Mouse (Mus musculus) midbrain, postnatal 0 days (tissue): Measurements from ENCODE around the gene Leng8. TPM values are rescaled to one million over a fixed set of nuclear protein-coding genes. Genes with fewer than 3 reads are reported as not detected.

ENCODE experiments used
- ATAC-seq: fragments of 200-750 bp; cut with Nextera tagmentation; 2 replicates; pipeline ENCODE4 v1.8.0; 2017; ENCODE audit warnings: moderate number of reproducible peaks, mild to moderate bottlenecking, moderate TSS enrichment, moderate library complexity; ENCODE audit not compliant: low FRiP score
- DNase-seq: peaks from one replicate; pipeline ENCODE4 v3.0.0-alpha.2; 2015; ENCODE audit warnings: low spot score
- H3K27ac ChIP-seq: fragments of 300-500 bp; sonication (generic); 2 replicates; pipeline ENCODE4 v1.5.1; 2014; ENCODE audit warnings: low read depth, mild to moderate bottlenecking, low read length, mixed read lengths
- H3K27me3 ChIP-seq: fragments of 300-500 bp; sonication (generic); 2 replicates; pipeline ENCODE4 v1.6.1; 2014; ENCODE audit warnings: low read length, control low read depth, mixed read lengths; ENCODE audit not compliant: insufficient read depth
- H3K36me3 ChIP-seq: fragments of 300-500 bp; sonication (generic); 2 replicates; pipeline ENCODE4 v1.6.1; 2014; ENCODE audit warnings: low read length, control low read depth, mixed read lengths; ENCODE audit not compliant: insufficient read depth
- H3K4me1 ChIP-seq: fragments of 300-500 bp; sonication (generic); 2 replicates; pipeline ENCODE4 v1.6.1; 2014; ENCODE audit warnings: mild to moderate bottlenecking, control low read depth, antibody characterized with exemption, low read length, mixed read lengths; ENCODE audit not compliant: insufficient read depth
- H3K4me2 ChIP-seq: fragments of 300-500 bp; sonication (generic); 2 replicates; pipeline ENCODE4 v1.6.1; 2014; ENCODE audit warnings: low read depth, mild to moderate bottlenecking, low read length, mixed read lengths; ENCODE audit not compliant: poor library complexity, severe bottlenecking
- H3K4me3 ChIP-seq: fragments of 300-500 bp; sonication (generic); 2 replicates; pipeline ENCODE4 v1.5.1; 2014; ENCODE audit warnings: low read depth, mild to moderate bottlenecking, low read length, moderate library complexity
- H3K9ac ChIP-seq: fragments of 300-500 bp; sonication (generic); replicated peaks from 2 replicates; pipeline ENCODE4 v1.6.1; 2014; ENCODE audit warnings: mild to moderate bottlenecking, low read length, moderate library complexity, mixed read lengths; ENCODE audit not compliant: poor library complexity, severe bottlenecking
- H3K9me3 ChIP-seq: fragments of 300-500 bp; sonication (generic); 2 replicates; pipeline ENCODE4 v1.6.1; 2016; ENCODE audit warnings: low read length, control low read depth
- CTCF ChIP-seq: IDR thresholded peaks from 2 replicates; pipeline ENCODE4 v1.5.1; 2016; ENCODE audit warnings: antibody characterized with exemption, mild to moderate bottlenecking
- WGBS: fragments of 180-500 bp; shearing (Covaris S2); extraction: QIAGEN DNeasy Blood & Tissue Kit; methylation state at CpG from one replicate; pipeline ENCODE4 v1.1.7; 2014; 5-methylcytosine and 5-hydroxymethylcytosine counted together
- polyA plus RNA-seq: library from polyadenylated mRNA; unstranded; fragments of >200 nt; fragmentation: Nextera tagmentation; extraction: Ambion mirVana; gene quantifications from 2 replicates; pipeline ENCODE4 v1.2.1, GENCODE M21; 2015
- total RNA-seq: library from RNA; depleted of rRNA; stranded (reverse); fragments of >200 nt; gene quantifications from 2 replicates; pipeline ENCODE4 v1.2.3, GENCODE M21; 2014

The Leng8 gene
- total and polyA plus RNA-seq, 2 experiments from 2014 or later = 64.1 to 176 TPM

DNA sequence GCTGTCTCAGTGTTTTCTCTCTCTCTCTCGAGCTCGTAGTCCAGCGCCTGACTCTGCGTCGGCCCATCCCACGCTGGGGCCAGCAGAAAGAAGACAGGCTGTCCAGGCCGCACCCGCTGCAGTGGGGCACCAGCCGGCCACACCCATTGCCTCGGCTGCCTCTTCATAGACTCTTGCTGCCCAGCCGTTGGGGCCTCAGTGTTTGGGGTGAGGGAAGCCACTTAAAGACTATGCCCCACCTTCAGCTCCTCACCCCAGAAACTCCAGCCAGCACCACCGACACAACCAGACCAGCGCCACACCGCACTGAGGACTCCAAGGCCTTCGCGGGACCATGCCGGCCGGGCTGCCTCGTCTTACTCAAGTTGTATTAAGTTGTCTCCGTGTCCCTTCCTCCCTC, 10.5 kb downstream of the Leng8 start:
- ATAC-seq (no peak), DNase-seq (no peak)
- H3K4me3 ChIP-seq = no peak overlapping the region
- no peak overlapping the region for H3K27ac ChIP-seq
- WGBS = 88% methylated on average over 20 of the region's 20 CpGs
- peaks cover 44% of the 10 kb centered on the region for H3K36me3 ChIP-seq
- H3K4me1 ChIP-seq = no peaks in the 10 kb centered on the region
- no peak overlapping the region for H3K4me2 ChIP-seq
- no peak for TF ChIP-seq CTCF
- H3K9ac ChIP-seq = no peak overlapping the region
- no peaks in the 10 kb centered on the region for H3K9me3 ChIP-seq
- H3K27me3 ChIP-seq = peaks cover 5% of the 10 kb centered on the region; the same call in 1 of the 2 replicates

- Histone ChIP-seq H3K27me3 (peaks cover 5% of the 10 kb centered on the region; the same call in 1 of the 2 replicates), H3K27ac (no peak overlapping the region), H3K4me2 (no peak overlapping the region)
These were observed 11.0 kb downstream of the Leng8 start for GRCm38 (mm10) chr7:4147836-4148235.

GRCm38 (mm10) chr7:4148341-4149208, 11.7 kb downstream of the Leng8 start:
- H3K27me3 ChIP-seq = peaks cover 5% of the 10 kb centered on the region; the same call in 1 of the 2 replicates
- TF ChIP-seq CTCF = no peak
- peak overlapping the region; percentile 84 for H3K9ac ChIP-seq
- ATAC-seq (peak; percentile 38; the same call in 1 of the 2 replicates), DNase-seq (peak; percentile 42)
- peak overlapping the region; percentile 74 for H3K4me3 ChIP-seq
- 27% methylated on average over 18 of the region's 18 CpGs for WGBS
- H3K9me3 ChIP-seq = no peaks in the 10 kb centered on the region
- no peaks in the 10 kb centered on the region for H3K4me1 ChIP-seq
- peaks cover 32% of the 10 kb centered on the region for H3K36me3 ChIP-seq
- peak overlapping the region; percentile 94 for H3K27ac ChIP-seq
- H3K4me2 ChIP-seq = peak overlapping the region; percentile 80

More at GRCm38 (mm10) chr7:4147836-4148235, 11.0 kb downstream of the Leng8 start:
- Histone ChIP-seq H3K9ac (no peak overlapping the region), H3K9me3 (no peaks in the 10 kb centered on the region), H3K4me1 (no peaks in the 10 kb centered on the region), H3K4me3 (no peak overlapping the region), H3K36me3 (peaks cover 39% of the 10 kb centered on the region)
- no peak for TF ChIP-seq CTCF
- no peak for ATAC-seq
- no peak for DNase-seq
- 85% methylated on average over 4 of the region's 4 CpGs for WGBS

DNA sequence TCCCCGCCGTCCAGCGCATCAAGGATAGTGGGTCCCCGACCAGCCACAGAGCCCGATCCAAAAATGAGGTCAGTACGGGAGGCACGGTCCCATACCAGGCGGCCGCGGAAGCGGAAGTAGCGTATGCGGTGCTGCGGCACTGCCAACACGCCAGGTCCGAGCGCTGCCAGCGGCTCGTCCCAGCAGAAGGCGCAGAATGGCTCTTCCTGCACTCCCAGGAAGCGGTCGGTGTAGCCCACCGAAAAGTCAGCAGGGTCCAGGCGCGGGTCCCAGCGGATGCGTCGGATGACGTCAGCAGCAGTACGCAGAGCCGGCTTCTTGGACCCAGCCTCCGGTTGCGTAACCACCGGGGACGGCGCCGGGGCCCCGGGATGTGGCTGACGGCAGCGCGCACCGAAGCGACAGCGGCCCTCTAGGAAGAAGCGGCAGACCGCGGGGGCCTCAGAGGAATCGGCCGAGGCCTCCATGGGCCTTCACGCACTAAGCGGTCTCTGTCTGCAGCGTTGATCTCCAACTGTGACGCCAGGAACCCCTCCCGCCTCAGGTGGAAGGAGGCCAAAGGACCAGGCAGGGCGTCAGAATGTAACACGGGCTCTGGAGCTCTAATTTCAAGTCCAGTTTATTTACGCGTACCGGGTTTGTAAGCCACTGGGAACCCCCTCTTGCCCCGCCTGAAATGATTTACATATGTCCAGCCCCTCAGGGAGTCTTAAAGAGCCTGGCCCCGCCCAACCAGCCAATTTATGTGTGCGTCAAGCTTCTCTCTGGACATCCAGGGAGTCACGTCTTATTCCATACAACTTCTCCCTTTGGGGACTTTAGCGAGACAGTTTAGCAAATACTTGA, 12.6 kb downstream of the Leng8 start:
- TF ChIP-seq CTCF = no peak
- Histone ChIP-seq H3K36me3 (peaks cover 23% of the 10 kb centered on the region), H3K4me2 (peak overlapping the region; percentile 80), H3K9me3 (no peaks in the 10 kb centered on the region), H3K9ac (peak overlapping the region; percentile 84), H3K4me3 (peak overlapping the region; percentile 74), H3K27me3 (peaks cover 5% of the 10 kb centered on the region; the same call in 1 of the 2 replicates), H3K4me1 (no peaks in the 10 kb centered on the region), H3K27ac (peak overlapping the region; percentile 94)
- DNase-seq = peak; percentile 83
- under 1% methylated on average over 64 of the region's 64 CpGs for WGBS
- peak; percentile 79 for ATAC-seq

DNA sequence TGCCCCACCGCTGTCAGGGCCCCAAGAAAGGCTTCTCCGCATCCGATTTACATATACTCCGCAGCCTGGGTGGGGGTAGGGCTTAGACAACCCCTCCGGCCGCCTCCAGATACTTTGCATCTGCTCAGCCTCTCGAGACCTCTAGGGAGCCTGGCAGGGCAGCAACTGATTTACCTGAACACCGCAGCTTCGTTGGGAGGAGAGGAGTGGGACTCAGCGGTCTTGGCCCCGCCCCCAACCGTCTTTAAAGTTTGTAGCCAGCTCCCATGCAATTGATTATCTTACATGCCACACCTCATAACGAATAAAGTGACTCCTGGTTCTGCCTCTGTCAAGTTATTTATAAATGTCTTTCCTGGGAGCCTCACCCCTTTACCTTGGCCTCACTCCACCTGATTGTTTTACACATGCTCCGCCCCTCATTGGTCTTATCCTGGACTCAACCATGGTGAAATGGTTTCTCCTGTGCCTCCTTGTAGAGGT, 13.3 kb downstream of the Leng8 start, which contains the start of gene Leng9:
Gene Leng9, minus strand, starts transcription at position 316 of the 483 bp plus-strand sequence.
- peak within 1 kb of the TSS; percentile 80 for H3K4me2 ChIP-seq
- peaks cover 5% of the 10 kb centered on the region; the same call in 1 of the 2 replicates for H3K27me3 ChIP-seq
- peak within 1 kb of the TSS; percentile 74 for H3K4me3 ChIP-seq
- peak within 1 kb of the TSS; percentile 94 for H3K27ac ChIP-seq
- no peaks in the 10 kb centered on the region for H3K9me3 ChIP-seq
- H3K4me1 ChIP-seq = no peaks in the 10 kb centered on the region
- TF ChIP-seq CTCF = no peak
- DNase-seq (peak; percentile 32), ATAC-seq (peak; percentile 14; the same call in 1 of the 2 replicates)
- H3K9ac ChIP-seq = peak within 1 kb of the TSS; percentile 84
- H3K36me3 ChIP-seq = peaks cover 17% of the 10 kb centered on the region
- under 1% methylated on average over 14 of the region's 14 CpGs for WGBS
